Mouse (Mus musculus) fat pad, adult 2 months (tissue): ENCODE measurements around the gene Glg1.
"Not testable (repeated sequence)": the region's sequence is repeated elsewhere in the genome, so short reads cannot be mapped to it uniquely, and the experiment has no call there.

Source experiments
- DNase-seq: peaks from one replicate; pipeline ENCODE4 v3.0.0-alpha.2; 2011; ENCODE audit warnings: low read depth, low spot score; ENCODE audit errors: extremely low read depth

The Glg1 gene

GRCm38 (mm10) chr8:111252487-111253112 lies 6.4 kb downstream of the Glg1 start:
- DNase-seq: no peak

DNA sequence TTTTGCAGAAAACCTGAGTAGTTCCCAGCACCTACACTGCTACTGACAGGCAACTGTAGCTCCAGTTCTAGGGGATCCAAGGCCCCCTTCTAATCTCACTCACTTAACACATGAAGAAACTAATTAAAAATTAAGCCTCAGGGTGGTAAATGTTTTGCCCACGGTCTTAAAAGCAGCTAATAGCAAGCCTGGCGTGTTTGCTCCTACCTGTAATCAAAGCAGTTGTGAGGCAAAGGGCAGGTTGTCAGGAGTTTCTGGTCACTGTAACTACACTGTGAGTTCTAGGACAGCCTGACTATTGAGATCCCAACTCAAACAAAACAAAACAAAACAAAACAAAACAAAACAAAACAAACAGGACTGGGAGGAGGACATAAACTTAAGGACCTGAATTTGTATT lies 8.9 kb downstream of the Glg1 start:
- no peak for DNase-seq

DNA sequence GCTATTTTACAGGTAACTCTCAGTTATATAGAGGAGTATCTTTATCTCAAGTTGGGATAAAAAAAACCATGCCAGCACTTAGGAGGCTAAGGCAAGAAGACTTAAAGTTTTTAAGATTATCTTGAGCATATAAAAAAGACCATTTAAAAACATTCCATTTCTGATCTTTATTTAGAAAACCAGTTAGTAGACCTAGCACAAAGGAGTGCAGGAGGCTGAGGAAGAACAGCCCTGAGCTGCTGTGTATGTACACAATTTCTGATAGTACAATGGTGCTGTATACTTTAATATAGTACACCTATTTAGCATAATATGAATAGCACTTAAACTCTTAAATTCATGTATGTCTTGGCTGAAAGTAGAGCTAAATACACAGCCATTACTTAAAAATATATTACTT lies 10.9 kb downstream of the Glg1 start:
- DNase-seq: no peak

DNA sequence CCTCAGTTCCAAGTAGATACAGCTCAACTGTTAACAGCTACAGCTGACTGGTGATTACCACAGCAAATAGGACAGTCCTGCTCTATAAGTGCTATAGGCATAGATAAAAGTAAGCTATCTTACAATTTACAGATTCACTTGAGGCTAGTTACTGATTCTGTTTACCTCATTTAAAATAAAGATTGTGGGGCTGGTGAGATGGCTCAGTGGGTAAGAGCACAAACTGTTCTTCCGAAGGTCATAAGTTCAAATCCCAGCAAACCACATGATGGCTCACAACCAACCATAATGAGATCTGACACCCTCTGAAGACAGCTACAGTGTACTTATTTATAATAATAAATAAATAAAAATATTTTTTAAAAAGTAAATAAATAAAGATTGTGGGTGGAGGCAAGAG lies 12.2 kb downstream of the Glg1 start:
- not testable (repeated sequence) for DNase-seq

DNA sequence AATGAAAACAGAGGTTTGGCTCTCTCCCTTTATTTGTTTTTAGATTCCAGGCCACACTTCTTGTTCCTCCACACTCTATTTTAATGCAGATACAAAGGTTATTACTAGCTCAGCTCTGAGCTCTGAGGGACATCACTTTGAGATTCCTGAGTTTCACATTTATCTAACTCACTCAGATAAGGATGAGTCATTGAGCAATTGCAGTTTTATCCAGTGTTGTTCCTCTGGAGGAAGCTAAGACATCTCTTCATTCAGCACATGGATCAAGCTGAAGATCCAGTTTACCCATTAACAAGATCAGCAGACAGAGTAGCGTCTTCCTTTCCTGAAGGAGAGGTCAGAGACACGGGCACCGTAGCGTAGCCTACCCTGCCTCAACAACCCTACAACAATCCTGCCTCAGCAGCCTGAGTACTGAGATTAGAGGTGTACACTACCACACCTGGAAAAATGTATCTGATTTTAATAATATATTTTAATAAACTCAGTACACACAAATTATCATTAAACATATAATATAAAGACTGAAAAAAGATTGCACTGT lies 12.7 kb downstream of the Glg1 start:
- DNase-seq: no peak

GRCm38 (mm10) chr8:111237301-111237700 lies 21.7 kb downstream of the Glg1 start:
- no peak for DNase-seq

GRCm38 (mm10) chr8:111233730-111234129 lies 25.3 kb downstream of the Glg1 start:
- DNase-seq: no peak

DNA sequence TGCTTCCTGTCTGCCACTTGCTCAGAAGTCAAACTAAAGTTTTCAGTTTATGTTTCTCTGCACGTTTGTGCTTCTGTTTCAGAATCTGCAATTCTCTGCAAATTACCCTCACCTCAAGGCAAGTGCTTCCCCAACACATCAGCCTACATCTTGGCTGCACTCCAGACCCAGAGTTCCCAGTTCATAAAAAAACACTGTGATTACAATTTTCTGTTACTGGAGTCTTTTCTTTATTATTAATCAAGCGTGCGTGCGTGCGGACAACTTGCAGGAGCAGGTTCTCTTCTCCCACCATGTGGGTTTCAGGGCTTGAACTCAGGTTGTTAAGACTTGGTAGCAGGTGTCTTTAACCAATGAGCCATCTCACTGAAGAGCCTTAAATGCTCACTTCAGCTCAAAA lies 34.9 kb downstream of the Glg1 start:
- no peak for DNase-seq

DNA sequence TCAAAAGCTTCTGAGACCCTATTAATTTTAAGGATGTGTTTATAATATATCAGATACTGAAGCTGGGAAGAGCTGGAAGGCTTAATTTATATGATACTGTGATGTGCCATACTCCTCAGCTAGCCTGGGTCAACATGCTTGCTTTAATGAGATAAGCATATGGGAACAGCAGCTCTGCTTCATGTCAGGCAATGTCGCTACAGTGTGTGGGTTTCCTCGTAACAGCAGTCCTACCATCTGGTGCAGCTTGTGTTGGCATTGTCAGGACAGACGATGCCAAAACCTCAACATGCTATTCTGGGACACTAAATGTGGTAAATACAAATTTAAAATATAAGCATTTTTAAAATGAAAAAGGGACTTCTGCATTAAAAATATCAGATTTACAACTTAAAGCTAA lies 40.9 kb downstream of the Glg1 start:
- DNase-seq: no peak

DNA sequence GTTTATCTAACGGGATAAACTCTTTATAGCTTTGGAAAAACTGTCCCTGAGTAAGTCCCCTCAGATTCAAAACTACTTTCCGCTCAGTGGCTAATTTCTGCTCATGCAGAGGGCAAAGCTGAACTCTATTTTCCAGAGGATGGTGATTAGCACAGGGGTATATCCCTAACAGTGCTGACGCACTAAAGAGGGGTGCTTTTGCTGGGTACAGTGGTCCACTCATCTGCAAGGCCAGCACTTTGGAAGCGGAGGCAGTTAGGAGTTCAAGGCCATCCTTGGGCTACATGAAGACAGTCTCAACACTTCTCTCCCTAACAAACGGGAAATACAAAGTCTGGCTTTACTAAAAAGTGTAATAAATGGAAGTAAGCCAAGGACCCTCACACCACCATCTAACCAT lies 45.6 kb downstream of the Glg1 start:
- no peak for DNase-seq

- DNase-seq: no peak
Observed at GRCm38 (mm10) chr8:111211180-111211579, 47.8 kb downstream of the Glg1 start.

DNA sequence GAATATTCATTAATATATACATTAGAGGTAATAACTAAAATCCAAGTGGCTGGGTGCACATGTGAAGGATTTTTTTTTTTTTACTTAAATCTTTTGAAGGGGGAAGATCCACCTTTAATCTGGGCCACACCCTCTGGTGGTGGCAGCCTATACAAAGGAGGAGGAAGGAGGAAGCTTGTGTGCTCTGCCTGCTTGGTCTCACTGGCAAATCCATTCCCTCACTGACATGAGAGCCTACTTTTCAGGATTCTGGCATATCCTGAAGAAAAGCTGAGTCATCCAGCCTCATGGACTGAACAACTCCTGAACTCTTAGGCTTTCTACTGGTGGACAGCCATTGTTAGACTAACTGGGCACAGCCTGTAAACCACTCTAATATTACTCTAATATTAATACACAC lies 49.1 kb downstream of the Glg1 start:
- no peak for DNase-seq

DNA sequence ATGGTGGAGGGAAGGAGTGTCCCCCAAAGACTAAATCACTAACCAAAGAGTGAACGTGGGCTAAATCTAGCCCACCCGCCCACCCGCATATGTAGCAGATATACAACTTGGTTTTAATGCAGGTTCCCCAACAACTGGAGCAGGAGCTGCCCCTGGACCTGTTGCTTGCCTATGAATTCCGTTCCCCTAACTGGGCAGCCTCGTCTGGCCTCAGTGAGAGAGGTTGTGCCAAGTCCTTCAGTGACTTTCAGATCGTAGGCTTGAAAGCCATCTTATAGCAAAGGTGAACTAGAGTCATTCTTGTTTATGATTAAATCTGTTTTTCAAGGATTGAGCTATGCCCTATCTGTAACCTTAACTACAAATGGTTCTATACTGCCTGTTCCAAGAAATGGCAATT lies 52.7 kb downstream of the Glg1 start:
- no peak for DNase-seq

DNA sequence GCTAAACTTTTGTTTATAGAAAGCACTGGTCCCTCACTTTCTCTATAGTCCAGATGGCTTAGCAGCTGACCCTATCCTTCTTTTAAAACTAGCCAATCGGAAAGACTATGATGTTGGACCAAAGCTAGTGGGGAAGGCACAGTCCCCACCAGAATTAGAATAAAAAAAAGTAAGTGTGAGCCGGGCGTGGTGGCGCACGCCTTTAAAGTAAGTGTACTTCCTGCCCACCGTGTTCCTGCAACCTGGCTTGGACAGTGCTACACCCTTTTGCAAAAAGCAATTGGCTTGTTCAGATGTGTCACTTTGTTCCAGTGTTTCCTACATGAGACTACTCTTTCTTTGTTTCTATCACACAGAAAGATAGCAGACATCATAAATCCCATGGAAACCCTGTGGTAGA lies 54.0 kb downstream of the Glg1 start:
- no peak for DNase-seq

DNA sequence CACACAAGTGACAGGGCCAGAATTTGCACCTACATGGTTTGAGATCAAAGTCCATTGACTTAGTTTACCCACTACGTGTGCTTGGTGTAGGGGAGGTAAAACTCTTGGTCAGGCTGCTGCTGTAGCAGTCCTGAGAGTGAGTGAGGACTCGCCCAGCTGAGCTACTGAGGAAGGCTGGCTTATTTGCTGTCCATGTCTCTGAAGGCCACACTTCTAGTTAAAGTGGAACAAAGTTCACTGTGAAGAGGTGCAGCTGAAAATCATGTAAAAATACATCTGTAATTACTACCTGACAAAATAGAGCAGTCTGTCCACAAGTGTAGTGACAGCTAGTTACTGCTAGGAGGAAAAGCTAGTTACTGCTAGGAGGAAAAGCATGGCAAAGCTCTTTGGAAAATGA lies 55.7 kb downstream of the Glg1 start:
- DNase-seq: no peak

DNA sequence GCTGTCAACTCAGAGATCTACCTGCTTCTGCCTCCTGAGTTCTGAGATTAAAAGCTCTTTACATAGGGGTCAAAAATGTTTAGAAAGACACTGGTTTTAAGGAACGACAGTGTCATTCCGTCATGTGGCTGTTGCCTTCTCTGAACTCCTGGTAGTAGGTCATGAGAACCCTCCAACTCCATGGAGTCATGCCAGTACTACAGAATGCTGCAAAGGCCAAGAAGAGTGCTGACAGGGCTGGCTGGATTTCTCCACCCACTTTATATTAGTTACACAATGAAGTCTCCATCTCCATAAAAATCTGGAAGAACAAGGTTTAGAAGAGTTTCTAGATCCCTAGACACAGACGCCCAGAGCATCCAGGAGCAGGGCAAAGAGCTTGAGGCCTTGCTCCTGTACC lies 61.0 kb downstream of the Glg1 start:
- peak; percentile 57 for DNase-seq

- no peak for DNase-seq
Observed at GRCm38 (mm10) chr8:111196181-111196580, 62.8 kb downstream of the Glg1 start.

DNA sequence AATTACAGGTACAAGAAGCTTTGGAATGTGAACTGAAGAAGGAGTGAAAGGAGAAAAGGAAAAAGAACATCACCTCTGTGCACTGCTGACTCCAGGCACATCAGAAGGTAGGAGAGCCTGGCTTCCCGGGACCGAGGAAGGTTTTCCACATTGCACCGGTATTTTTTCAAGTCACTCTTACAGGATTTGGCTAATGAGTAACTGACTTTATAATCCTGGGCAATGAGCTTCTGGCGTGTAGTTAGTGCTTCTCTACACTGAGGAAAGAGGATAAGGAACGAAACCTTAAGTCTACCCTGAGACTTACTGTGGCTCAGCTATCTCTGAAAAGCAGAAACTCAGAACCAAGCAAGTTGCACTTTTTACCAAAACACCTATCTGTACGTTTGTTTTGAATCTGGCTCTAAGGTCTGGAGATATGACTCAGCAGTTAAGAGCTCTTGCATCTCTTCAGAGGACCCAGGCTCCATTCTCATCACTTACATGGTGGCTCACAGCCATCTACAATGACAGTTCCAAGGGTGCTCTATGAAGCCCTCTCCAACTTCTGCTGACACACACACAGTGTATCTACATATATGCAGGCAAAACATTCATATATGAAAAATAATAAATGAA lies 70.3 kb downstream of the Glg1 start:
- DNase-seq: no peak

DNA sequence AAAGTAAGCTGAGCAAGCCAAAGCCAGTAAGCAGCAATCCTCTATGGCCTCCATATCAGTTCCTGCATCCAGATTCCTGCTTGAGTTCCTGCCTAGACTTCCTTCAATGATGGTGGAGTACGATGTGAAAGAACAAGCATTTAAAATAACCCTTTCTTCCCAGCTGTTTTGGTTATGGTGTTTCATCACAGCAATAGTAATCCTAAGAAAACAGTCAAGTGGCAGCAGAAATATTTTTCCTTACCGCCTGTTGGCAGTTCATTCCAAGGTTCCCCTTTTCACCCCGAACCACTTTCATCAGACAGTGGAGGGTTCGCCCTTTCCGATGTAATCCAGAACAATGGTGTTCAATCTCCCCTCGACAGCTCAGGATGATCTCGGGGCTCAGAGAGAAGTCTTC lies 71.5 kb downstream of the Glg1 start:
- peak; percentile 67 for DNase-seq

- peak; percentile 81 for DNase-seq
Observed at GRCm38 (mm10) chr8:111185472-111185947, 73.5 kb downstream of the Glg1 start.

DNA sequence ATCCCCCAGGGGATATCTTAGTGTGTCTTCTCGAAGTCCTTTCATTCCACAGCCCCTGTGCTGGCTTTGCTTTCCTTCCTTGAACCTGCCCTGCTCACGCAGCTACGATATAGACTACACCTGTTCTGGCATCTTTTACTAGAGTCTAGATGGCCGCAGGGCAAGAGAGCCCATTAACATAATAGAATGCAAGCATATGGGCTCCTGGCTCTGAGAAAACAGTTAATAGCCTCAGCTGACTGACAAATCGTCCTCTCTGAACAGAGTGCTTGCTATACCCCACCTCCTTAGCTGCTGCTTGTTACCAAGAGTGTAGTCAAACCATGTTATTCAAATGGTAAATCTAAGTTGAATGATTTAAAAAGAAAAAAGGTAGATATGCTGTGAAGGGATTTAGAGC lies 87.4 kb downstream of the Glg1 start:
- DNase-seq: no peak

- DNase-seq: no peak
Observed at GRCm38 (mm10) chr8:111157617-111158016, 101.4 kb downstream of the Glg1 start.
